Mouse (Mus musculus) kidney, postnatal 25 days (tissue): ENCODE measurements at regions not wholly inside any gene's neighbourhood (a gene's known extent, or its start where the extent isn't known, plus 50 kb on each side); places are given as distances from the start of the nearest gene placed in this dataset.
"Not testable (repeated sequence)": the region's sequence is repeated elsewhere in the genome, so short reads cannot be mapped to it uniquely, and the experiment has no call there.

Experiments used
- DNase-seq, 2 experiments: peaks; one replicate each; pipeline ENCODE4 v3.0.0; 2021; ENCODE audit warnings: mixed read lengths in 2 of 2

DNA sequence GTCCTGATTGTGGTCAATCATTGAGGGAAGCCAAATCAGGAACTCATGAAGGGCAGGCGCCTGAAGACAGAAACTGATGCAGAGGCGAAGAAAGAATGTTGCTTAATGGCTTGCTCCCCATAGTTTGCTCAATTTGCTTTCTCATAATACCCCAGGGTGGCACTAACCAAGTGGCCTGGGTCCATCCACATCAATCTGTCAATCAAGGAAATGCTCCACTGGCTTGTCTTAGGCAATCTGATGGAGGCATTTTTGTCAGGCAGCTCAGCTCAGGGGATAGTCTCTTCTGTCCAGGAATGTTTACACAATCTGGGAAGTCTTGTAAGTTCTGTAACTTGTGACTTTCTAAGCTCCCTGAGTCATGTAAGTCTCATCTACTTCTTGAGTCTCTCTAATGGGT lies 50.0 kb upstream of the Klhl24 start:
- DNase-seq = no peak

DNA sequence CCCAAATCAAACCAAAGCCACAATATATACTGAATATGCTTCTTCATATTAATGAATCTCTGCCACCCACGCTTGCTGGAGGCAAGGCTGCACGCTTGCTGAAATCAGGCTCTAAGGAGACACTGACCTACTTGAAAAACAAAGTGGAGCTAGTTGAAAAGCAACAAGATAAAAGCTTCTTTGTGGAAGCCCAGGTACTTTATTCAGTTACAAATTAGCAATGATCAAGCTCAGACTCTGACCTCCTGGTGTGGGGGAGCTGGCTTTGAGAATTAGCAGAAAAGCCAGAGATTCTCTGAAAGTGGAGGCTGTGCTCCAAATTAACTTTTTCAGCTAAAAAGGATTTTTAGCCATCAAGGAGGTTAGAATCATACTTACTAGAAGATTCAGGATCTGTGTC lies 52.3 kb upstream of the Klhl6 start:
- DNase-seq = not testable (repeated sequence)

DNA sequence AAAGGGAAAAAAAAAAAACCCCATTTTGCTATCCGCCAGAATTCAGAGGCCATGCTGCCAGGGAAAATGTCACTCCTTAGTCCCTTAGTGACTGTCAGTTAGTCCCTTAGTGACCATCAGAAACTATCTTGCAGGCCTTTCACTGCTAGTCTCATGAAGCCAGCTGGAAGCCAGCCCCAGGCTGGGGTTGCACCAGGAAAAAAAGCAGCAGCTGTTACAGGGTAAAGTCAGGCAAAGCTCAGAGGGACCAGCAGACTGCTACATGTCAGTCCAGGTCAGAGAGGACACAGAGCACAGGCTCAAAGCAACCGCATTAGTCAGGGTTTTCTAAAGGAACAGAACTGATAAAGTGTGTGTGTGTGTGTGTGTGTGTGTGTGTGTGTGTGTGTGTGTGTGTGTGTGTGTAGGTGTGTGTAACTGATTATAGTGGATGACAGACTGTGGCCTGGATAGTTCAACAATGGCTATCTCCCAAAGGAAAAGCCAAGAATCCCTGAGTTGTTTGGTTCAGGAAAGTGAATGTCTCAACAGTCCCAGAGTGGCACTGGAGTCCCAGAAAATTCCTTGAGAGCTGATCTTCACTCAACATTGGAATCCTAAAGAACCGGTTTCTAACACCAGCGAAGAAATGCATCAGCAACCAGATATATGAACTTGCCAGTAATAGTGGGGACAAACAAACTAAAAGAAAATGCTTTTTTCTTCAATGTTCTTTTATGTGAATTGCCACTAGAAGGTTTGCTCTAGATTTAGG lies 49.7 kb upstream of the Klhl6 start:
- peak; percentile 23 to 64 for DNase-seq
